Mouse (Mus musculus) B cell, adult 2 months (primary cell): ENCODE data around the gene Fgfr2.

ENCODE experiments used
- DNase-seq, 2 experiments: peaks; one replicate each; pipeline ENCODE4 v3.0.0; 2022

Fgfr2 gene

DNA sequence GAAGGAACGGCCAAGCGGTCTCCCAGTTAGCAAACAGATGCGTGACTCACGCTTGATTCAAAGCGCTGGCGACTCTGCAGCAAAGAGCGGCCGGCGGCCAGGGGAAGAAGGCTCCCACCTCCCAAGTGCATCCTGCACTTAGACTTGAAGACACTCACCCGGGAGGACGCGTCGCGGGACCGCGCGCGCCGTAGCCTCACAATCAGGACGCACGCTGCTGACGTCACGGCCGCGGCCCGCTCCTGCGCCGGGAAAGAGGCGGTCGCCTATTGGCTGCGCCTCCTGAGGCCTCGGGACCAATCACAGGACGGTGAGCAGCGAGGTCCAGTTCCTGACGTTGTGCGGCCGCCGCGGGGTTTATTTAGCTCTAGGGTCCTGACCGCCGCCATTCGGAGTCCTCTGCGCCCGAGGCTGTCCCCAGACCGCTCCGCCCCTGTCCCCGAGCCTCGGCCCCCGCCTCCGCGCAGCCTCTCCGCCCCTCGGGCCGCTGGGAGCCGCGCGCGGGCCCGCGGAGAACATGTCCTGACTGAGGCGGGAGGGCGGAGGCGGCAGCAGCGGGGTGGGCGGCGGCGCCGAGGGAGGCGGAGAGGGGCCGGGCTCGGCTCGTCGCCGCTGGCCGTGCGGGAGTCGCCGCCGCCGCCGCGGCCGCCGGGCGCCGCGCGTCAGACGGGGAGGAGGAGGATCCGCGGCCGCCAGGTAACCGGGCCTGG, 192.1 kb downstream of the Fgfr2 start, which contains the start of gene Zranb1:
Gene Zranb1 (plus strand): TSS at position 293 of the 710 bp plus-strand sequence.
- peak; percentile 98 for DNase-seq

DNA sequence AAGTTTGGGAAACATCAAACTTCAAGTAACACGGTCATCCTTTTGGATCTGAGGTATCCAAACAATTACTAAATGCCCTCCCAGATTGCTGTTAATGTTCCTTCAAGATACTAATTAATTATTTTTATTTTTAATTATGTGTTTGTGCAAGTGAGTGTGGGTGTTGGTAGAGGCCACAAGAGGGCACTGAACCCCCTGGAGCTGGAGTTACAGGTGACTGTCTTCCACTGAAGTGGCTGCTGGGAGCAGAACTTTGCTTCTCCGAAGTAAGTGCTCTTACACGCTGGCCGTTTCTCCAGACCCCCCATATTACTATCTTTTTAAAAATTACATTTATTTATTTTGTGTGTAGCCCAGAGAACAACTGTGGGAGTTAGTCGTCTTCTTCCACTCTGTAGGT, 193.1 kb downstream of the Fgfr2 start:
- DNase-seq, result peak; percentile 22 to 30

DNA sequence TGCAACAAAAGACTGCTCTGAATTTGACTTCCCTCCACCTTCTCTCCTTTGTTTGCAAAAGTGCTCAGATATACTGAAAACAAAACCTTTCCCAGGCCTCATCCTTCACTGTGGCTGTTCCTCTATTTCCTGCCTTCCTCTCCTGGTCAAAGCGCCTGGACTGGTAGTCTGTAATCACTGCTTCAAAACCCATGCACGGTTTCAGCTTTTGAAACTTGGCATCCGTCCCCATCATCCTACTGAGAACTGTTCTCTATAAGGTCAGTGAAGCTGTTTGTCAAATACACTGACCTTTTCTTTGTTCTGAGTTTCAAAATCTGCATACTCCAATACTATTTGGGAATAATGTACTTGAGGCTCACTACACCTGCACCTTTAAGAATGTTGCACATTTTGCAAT, 195.9 kb downstream of the Fgfr2 start:
- no peak for DNase-seq

DNA sequence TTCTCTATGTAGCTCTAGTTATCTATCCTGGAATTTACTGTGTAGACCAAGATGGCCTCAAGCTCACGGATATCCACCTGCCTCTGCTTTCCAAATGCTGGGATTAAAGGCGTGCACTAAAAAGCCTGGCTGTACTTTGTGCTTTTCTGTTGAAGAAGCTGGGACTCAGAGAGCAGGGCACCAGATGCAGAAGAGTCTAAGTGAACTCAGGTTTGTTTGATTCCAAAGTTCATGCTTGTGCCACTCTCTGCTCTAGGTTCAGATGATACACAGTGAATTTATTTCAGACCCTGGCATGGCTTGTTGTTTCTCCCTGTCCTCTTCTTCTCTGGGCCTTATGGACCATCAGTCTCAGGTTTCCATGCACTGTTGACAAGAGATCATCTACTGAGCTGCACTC, 197.9 kb downstream of the Fgfr2 start:
- no peak for DNase-seq

DNA sequence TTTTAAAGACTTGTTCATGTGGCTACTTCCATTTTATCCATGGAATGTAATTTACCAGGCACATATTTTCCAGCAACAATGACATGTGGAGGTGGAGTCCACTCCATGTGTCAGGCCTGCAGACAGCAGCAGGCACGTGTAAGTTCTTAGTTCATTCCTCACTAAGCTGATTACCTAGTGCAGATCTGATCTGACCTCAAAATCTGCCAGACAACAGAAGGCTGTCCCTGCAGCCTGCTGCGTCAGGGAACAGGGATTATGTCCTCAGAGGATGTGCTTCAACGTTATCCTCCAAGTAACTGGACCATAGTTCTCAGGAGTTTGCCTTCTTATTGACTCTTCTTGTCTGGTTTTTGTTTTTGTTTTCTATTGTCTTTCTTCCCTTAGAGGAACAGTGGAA, 201.2 kb downstream of the Fgfr2 start:
- no peak for DNase-seq

DNA sequence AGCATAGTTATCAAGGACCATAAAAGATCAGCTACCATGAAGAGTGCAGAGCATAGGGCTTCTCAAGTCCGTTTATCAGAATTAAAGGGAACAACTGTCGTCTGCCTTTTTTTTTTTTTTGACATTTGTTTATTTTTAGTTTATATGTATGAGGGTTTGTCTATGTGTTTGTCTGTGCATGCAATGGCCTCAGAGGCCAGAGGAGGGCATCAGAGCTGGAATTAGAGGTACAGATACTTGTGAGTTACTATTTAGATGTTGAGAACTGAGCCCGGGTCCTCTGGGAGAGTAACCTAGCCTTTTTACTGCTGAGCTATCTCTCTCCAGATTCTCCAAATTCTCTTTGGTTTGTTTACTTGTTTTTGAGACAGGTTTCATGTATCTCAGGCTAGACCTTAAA, 219.4 kb downstream of the Fgfr2 start:
- DNase-seq, result peak in 1 of 2 experiments; percentile 9

DNA sequence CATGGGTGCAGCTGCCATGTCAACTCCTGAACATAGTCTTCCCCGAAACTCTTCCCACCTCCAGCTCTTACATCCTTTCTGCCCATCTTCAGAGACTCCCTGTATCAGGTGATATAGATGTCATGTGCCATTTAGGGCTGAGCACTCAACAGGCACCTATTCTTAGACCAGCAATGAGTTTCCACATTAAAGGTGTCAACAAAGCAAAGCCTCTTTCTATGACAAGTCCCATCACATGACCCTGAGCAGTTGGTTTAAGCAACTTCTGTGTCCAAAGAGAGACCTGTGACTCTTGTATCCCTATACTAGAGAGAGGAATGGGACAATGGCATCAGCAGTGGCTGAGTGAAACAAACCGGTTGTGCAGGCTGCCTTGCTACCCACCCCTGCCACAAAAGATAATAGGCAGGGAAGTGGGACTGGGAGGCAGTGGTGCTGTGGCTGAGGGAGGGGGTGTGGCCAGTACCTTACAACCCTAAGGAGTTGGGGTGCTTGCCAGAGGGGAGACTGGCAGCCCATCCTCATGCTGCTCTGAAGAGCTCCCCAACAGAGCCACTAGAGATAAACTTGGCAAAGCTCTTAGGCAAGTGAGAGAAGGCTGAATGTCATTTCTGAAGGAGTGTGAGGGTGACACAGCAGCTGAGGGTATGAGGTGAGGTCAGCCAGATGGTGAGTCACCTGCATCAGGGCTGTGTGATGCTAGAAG, 222.2 kb downstream of the Fgfr2 start:
- no peak for DNase-seq

DNA sequence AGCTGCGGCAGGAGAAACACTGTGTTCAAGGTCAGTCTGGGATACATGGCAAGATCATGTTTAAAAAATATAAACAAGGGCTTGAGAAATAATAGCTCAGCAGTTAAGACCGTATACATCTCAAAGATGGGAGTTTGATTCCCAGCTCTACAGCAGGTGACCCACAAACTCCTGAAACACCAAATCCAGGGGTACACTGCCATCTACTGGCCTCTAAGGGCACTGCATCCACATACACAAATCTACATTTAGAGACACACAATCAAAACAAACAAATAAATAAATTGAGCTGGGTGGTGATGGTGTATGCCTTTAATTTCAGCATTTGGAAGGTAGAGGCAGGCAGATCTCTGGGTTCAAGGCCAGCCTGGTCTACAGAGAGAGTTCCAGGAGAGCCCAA, 224.9 kb downstream of the Fgfr2 start:
- DNase-seq, result peak; percentile 68 to 70

DNA sequence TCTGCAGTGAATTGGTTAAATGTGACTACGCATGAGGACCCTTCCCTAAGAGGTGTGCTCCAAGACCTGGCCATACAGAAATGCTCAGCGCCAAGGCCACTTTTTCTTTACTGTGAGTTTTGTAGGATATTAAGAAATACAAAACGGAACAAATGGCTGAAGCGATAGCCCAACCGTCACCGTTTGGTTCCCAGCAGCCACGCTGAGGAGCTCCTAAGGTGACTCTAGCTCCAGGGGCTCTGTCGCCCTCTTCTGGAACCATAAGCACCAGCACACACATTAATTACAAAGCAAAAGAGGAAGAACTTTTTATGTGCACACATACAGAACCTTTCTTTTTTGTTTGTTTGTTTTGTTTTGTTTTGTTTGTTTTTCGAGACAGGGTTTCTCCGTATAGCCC, 225.9 kb downstream of the Fgfr2 start:
- DNase-seq, result peak in 1 of 2 experiments; percentile 18

DNA sequence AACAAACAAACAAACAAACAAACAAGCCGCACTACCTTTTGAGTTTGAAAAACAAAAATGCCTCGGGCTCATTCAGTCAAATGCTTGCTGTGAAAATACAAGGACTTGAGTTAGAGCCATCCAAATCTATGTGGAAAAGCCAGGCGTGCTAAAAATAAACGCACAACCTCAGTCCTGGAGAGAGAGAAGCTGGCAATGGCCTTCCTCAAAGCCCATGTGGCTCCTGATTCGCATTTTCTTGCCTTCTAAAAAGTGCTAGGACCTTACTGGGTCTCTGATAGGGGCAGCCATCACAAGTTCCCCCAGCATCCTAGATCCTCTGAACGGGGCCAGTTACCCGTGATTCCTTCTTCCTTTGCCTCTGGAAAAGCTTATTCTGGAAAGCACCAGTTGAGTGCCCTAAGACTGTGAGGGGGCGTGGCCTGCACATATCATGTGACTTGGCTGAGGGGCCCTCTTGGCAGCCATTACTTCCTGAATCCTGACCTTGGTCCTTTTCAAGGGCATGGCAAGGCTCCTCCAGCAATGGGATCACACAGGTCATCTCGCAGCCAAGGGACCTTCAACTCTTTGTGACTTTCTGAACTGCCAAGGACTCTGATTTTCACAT, 226.8 kb downstream of the Fgfr2 start:
- DNase-seq, result no peak

DNA sequence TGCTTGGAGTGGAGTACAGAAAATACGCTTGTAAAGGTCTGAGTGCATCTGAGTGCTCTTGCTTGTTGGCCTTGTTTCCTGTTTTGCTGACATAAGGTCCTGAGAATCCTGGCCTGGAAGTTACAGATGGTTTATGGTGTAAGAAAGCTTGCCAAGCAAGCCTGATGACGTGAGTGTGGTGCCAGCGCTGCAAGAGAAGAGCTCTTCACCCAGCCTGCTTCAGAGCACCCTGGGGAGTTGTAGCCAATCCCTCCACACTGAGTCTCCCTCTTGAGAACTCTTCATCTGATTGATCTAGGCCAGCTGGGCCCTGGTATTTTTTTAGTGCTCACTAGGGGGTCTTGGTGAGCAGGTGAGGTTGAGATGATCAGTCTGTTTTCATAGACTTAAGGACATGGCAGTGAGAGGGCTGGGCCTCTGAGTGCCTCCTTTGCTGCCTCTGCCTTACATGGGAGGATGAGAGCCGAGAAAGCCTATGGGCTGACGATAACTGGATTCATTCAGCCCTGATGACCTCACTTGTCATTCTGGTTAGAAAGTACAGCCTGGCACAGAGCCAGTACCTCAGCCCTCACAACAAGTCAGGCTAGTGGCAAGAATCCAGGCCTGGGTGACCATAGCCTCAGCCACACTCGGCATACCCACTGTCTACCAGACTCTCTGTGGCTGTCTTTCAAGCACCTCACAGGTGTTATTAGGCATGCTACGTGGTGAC, 228.2 kb downstream of the Fgfr2 start:
- no peak for DNase-seq

DNA sequence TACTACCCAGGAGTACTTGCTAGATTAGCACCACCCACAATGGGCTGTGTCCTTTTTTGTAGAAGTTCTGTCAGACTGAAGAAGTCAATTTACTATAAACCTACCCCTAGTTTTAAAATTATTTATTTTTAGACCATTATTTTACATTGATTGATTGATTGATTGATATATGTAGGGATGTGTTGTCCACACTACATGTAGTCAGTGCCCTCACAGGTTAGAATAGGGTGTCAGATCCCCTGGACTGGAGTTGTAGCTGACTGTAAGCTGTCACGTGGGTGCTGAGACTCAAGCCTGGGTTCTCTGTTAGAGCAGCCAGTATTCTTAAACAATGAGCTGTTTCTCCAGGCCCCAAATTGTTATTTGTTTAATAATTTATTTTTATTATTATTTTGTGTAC, 229.8 kb downstream of the Fgfr2 start:
- DNase-seq, result no peak

DNA sequence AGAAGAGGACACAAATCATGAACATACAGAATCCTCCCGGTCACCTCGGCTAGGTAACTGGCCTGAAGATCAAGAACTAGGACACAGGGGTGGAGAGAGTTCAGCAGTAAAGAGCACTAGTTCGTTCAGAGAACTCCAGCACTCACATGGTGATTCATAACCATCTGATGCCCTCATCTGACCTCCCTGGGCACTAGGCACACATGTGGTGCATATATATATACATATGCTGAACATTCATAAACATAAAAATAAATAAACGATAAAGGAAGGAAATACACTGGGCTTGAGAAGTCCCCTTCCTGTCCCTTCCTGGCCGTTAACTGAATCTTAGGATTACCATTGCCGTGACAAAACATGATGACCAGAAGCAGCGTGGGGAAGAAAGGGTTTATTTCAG, 230.3 kb downstream of the Fgfr2 start:
- no peak for DNase-seq

DNA sequence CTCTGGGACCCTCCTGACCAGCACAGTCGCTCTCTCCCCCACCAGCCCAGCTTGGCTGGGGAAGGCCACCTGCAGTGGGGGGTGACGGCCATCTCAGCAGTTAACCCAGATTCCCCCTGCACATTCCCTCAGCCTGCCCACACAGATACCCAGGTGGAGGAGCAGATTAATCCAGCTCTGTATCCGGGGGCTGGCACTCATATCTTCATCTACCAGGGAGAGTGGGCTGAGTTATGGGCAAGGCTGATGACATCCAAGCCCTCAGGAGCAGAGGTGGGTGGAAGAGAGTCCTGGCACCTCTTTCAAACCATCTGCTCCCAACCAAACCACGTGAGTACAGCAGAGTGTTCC, 230.9 kb downstream of the Fgfr2 start:
- no peak for DNase-seq

DNA sequence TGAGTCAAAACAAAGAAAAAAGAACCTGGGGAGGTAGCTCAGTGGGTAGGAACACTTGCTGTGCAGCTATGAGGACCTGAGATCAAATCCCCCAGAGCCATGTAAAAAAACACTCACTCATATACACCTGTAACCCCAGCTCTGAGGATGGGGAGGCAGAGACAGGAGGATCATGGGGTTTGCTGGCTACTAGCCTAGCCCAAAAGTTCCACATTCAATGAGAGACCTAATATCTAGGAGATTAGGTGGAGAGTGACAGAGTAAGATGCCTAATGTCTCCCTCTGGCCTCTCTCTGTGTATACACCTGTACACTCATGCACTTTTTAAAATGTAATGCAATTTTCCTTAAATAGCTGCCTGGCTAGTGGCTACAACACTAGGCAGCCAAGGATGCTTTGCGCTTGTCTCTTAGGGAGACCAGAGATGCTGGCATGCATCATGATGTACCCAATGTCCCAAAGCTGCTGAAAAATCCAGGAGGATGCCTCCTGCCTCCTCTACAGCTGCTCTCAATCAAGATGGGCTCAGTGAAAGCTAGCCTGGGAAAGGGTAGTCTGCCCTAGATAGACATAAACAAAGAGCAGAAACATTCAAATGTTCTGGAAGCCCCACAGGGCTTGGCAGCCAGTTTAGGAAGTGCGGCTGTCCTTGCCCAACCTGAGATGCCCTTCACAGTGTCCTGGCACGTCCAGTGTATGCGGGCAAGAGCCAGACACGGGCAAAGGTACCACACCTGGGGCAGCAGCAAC, 231.4 kb downstream of the Fgfr2 start:
- no peak for DNase-seq

DNA sequence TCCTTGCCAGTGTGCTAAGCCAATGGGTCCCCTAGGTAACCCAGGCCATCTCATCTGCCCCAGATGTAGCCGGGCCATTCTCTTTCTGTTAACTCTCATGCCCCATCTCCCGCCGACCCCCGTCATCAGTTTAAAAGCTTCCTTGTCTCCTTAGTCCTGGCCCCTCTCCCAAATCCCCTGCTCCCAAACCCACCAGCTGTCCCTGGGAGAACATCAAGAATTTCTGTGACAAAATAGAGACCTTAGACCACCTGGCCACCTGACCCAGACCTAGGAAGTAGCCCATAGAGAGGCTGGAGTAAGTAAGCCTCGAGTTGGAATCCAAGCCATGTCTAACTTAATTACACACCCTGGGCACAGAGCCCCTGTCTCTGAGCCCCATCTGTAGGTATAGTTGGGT, 232.9 kb downstream of the Fgfr2 start:
- DNase-seq, result no peak

DNA sequence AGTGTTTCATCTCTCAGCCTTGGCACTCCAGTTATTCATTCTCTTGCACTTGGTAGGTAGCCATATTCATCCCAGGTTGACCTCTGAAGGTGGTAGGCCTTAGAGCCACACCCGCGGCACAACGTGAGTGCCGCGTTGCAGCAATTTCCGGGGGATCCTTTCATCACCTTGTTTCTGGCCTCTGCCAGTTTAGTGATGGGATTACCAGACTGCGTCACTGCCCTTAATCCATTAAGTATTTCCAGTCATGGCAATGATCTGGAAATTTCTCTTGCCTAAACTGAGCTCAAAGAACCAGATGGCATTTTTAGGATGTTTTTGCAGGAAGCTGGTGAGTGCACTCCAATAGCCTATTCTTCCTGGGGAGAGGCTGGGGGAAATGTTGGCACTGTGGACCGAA, 233.5 kb downstream of the Fgfr2 start:
- no peak for DNase-seq

DNA sequence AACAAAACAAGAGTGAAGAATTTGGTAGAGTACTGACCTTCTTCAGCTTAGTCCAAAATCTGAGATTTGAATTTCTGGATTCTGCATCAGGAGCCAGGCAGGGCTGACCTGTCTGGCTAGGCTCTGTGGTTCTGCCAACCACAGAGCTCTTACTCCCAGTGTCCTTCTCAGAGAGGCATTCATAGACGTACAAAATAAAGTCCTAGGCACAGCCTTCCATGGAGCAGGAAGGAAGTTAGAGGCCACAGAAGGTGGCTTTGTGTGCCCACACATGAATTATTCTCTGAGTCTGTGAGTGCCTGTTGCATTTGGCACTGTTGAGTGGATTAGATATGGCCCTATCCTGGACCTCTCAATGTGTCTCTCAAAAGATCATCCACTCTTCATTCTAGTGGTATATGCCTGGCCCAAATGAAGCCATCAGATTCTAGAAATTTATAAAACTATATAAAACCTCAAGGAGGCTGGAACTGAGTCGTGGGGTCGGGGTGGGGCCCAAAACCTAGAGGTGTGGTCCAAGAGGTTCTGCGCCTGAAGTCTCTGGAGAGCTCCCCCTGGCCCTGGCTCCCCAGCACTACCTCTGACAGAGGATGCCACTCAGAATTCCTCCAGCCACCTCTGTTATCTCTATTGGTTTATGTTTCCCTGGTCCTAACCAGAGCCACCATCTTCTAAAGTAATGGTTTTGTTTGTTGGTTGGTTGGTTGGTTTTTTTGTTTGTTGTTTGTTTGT, 234.5 kb downstream of the Fgfr2 start:
- no peak for DNase-seq

DNA sequence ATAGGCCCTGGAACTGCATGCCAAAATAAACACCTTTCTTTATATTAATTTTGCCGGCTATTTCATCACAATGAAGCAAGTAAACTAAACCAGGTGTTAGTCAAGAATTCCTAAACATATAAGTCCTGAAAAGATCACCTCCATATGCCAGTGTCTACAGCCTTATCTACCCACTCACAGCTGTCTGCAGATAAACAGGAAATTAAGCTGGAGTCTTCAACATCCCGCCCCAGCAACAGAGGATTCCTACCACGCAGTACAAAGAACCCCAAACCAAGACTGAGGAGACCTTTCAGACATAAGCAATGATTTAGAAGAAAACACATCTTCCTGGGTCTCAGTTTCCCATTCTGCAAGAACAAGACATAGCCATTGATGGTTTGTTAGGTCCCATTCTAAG, 235.1 kb downstream of the Fgfr2 start:
- no peak for DNase-seq

DNA sequence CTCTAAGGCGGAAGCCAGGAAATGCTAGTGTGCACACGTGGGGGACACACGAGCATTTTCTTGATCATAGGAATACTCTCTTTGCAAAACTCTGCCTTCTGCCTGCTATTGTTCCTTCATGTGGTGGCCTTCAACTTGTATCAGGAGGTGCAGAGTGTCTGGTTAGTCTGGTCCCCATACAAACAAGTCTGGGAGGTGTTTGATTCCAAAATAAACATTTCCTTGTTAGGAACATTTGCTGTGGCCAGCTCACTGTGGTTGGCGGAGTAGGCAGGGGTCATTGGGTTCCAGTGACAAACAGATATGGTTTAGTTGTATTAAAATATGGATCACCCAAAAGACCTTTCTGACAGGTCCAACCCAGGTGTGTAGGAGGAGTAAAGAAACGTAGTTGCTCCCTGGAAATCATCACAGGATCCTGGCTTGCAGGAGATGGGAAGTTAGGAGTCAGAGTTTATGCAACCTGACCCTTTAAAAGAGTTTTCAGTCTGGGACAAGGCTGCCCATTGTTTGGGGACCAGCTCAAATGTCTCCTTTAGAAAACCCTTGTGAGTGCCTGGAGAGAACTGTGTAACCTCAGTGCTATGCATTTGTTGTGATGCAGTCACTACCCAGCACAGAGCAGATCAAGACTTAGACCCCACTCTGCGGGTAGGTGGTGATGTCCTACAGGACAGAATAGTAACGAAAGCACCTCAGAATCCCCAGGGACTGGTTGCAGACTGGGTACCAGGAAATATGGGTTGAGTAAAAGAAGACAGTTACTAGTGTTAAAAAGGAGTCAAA, 235.9 kb downstream of the Fgfr2 start:
- no peak for DNase-seq

DNA sequence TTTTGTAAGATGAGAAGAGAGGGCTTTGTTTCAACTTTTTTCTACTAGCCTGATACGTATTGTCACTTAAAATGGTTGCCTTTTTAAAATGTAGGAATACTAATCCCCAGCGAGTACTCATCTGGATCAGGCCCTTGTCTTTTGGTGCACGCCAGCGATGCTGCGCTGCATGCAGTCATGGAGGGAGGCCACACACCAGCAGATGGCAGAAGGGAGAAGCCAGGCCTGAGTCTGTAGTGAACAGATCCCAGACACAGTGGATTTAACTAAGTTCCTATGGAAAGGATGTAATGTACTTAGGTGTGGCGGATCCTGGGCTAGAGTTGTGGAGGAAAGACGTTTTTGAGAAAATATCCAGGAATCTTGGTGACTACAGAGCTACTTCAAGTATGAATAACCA, 239.1 kb downstream of the Fgfr2 start:
- no peak for DNase-seq
